Mouse (Mus musculus): ENCODE results near the gene Lrrc37a. TPM values are rescaled to one million over a fixed set of nuclear protein-coding genes. Genes with fewer than 3 reads are reported as not detected.

The Lrrc37a gene
- polyA plus RNA-seq, 2 experiments from 2014 or later = not detected

Other genes with a start within 250 kb of the Lrrc37a start
- gene Map3k14, start 237.1 kb downstream of the Lrrc37a start, polyA plus RNA-seq (2017; shearing (Covaris generic)) = 10 to 100 TPM; 22.0 to 28.9 TPM
- gene Arhgap27, start 140.9 kb downstream of the Lrrc37a start, polyA plus RNA-seq (2017; shearing (Covaris generic)) = 10 to 100 TPM; 25.5 to 33.2 TPM
- 1 to 10 TPM; 7.0 to 9.3 TPM for gene Plekhm1, start 91.9 kb downstream of the Lrrc37a start, polyA plus RNA-seq (2017; shearing (Covaris generic))
- not detected for gene Gm884, start 116.5 kb upstream of the Lrrc37a start, polyA plus RNA-seq (2017; shearing (Covaris generic))
- not detected for gene Lyzl6, start 134.3 kb upstream of the Lrrc37a start, polyA plus RNA-seq (2017; shearing (Covaris generic))
- gene Rprml, start 145.0 kb upstream of the Lrrc37a start, polyA plus RNA-seq (2017; shearing (Covaris generic)) = not detected
- 10 to 100 TPM; 49.9 to 56.6 TPM for gene Gosr2, start 193.3 kb upstream of the Lrrc37a start, polyA plus RNA-seq (2017; shearing (Covaris generic))
- not detected for gene Wnt9b, start 245.2 kb upstream of the Lrrc37a start, polyA plus RNA-seq (2017; shearing (Covaris generic))

Data from activated CD4-positive, CD25-positive, alpha-beta regulatory T cell, adult 4 months (primary cell).